Mouse (Mus musculus) megakaryocyte progenitor cell, adult 5-6 weeks (primary cell): ENCODE measurements around the gene Gm10801. TPM values are rescaled to one million over a fixed set of nuclear protein-coding genes. Genes with fewer than 3 reads are reported as not detected.
"Not testable (repeated sequence)": the region's sequence is repeated elsewhere in the genome, so short reads cannot be mapped to it uniquely, and the experiment has no call there.

Source experiments
- ATAC-seq: replicated peaks from 2 replicates; pipeline ENCODE4 v1.8.0; 2016; ENCODE audit warnings: mild to moderate bottlenecking, moderate TSS enrichment, inconsistent platforms; ENCODE audit not compliant: poor library complexity
- total RNA-seq, 2 experiments: library from RNA; stranded (forward) in 1 of 2; stranded (reverse) in 1 of 2; fragments of 157-497, 149-512 nt in 1 of 2; fragments of 200-1000 nt in 1 of 2; gene quantifications; 2 replicates each; pipeline versions ENCODE4 v1.2.3 to v1.2.4; 2015 to 2017

The Gm10801 gene
- not detected in 2 replicates for total RNA-seq (2015)
- 2.8 and 5.6 TPM in 2 replicates for total RNA-seq (2017)

- not testable (repeated sequence) for ATAC-seq
Measured at GRCm38 (mm10) chr2:98661937-98662336, at the start of gene Gm10801. TSS of gene Gm10801 (plus strand) at chr2:98662237.

- not testable (repeated sequence) for ATAC-seq
Measured at GRCm38 (mm10) chr2:98667201-98667600, 5.2 kb downstream of the Gm10801 start, which contains the start of gene Gm10800. TSS of gene Gm10800 (minus strand) at chr2:98667301.

- no peak for ATAC-seq
Measured at GRCm38 (mm10) chr2:98697533-98697932, 35.5 kb downstream of the Gm10801 start.

Other genes with a start within 250 kb of the Gm10801 start
- gene Gm10800, start 5.1 kb downstream of the Gm10801 start, total RNA-seq (2015) = 1.5 and 5.6 TPM in 2 replicates
- gene Gm10800, start 5.1 kb downstream of the Gm10801 start, total RNA-seq (2017) = 71.9 and 86.8 TPM in 2 replicates